Mouse (Mus musculus): ENCODE data around the gene Tnp2.

DNA sequence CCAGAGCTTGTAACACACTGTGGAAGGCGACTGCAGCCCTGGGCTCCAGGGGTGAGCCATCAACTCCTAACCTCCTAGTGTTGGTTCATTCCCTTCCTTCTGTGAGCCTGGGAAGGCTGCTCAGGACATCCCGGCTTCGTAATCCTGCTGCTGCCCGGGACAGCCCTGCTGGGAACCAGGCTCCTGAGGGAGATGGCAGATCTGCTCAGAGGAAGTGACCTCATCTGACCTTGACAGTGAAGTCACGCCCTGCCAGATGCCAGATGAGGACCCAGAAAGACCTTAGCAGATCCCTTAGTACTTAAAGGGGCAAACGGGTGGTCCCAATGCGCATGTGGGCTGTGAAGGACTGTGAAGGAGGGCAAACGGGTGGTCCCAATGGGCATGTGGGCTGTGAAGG lies 27.3 kb downstream of the Tnp2 start:
- no peak for TF ChIP-seq GATA1 (IDR thresholded peaks at IDR 0.05; ENCODE audit: low read length)
- TF ChIP-seq TAL1 (IDR thresholded peaks at IDR 0.05; ENCODE audit: low read length), result no peak

Data from erythroblast, embryonic 14.5 days (primary cell).